Mouse (Mus musculus) midbrain, postnatal 0 days (tissue): ENCODE measurements around the gene Alpk3. TPM values are rescaled to one million over a fixed set of nuclear protein-coding genes. Genes with fewer than 3 reads are reported as not detected.
"Not testable (repeated sequence)": the region's sequence is repeated elsewhere in the genome, so short reads cannot be mapped to it uniquely, and the experiment has no call there.

Experiments used
- ATAC-seq: fragments of 200-750 bp; cut with Nextera tagmentation; 2 replicates; pipeline ENCODE4 v1.8.0; 2017; ENCODE audit warnings: moderate number of reproducible peaks, mild to moderate bottlenecking, moderate TSS enrichment, moderate library complexity; ENCODE audit not compliant: low FRiP score
- DNase-seq: peaks from one replicate; pipeline ENCODE4 v3.0.0-alpha.2; 2015; ENCODE audit warnings: low spot score
- H3K27ac ChIP-seq: fragments of 300-500 bp; sonication (generic); 2 replicates; pipeline ENCODE4 v1.5.1; 2014; ENCODE audit warnings: low read depth, mild to moderate bottlenecking, low read length, mixed read lengths
- H3K27me3 ChIP-seq: fragments of 300-500 bp; sonication (generic); 2 replicates; pipeline ENCODE4 v1.6.1; 2014; ENCODE audit warnings: low read length, control low read depth, mixed read lengths; ENCODE audit not compliant: insufficient read depth
- H3K36me3 ChIP-seq: fragments of 300-500 bp; sonication (generic); 2 replicates; pipeline ENCODE4 v1.6.1; 2014; ENCODE audit warnings: low read length, control low read depth, mixed read lengths; ENCODE audit not compliant: insufficient read depth
- H3K4me1 ChIP-seq: fragments of 300-500 bp; sonication (generic); 2 replicates; pipeline ENCODE4 v1.6.1; 2014; ENCODE audit warnings: mild to moderate bottlenecking, control low read depth, antibody characterized with exemption, low read length, mixed read lengths; ENCODE audit not compliant: insufficient read depth
- H3K4me2 ChIP-seq: fragments of 300-500 bp; sonication (generic); 2 replicates; pipeline ENCODE4 v1.6.1; 2014; ENCODE audit warnings: low read depth, mild to moderate bottlenecking, low read length, mixed read lengths; ENCODE audit not compliant: poor library complexity, severe bottlenecking
- H3K4me3 ChIP-seq: fragments of 300-500 bp; sonication (generic); 2 replicates; pipeline ENCODE4 v1.5.1; 2014; ENCODE audit warnings: low read depth, mild to moderate bottlenecking, low read length, moderate library complexity
- H3K9ac ChIP-seq: fragments of 300-500 bp; sonication (generic); replicated peaks from 2 replicates; pipeline ENCODE4 v1.6.1; 2014; ENCODE audit warnings: mild to moderate bottlenecking, low read length, moderate library complexity, mixed read lengths; ENCODE audit not compliant: poor library complexity, severe bottlenecking
- H3K9me3 ChIP-seq: fragments of 300-500 bp; sonication (generic); 2 replicates; pipeline ENCODE4 v1.6.1; 2016; ENCODE audit warnings: low read length, control low read depth
- CTCF ChIP-seq: IDR thresholded peaks from 2 replicates; pipeline ENCODE4 v1.5.1; 2016; ENCODE audit warnings: antibody characterized with exemption, mild to moderate bottlenecking
- WGBS: fragments of 180-500 bp; shearing (Covaris S2); extraction: QIAGEN DNeasy Blood & Tissue Kit; methylation state at CpG from one replicate; pipeline ENCODE4 v1.1.7; 2014; 5-methylcytosine and 5-hydroxymethylcytosine counted together
- polyA plus RNA-seq: library from polyadenylated mRNA; unstranded; fragments of >200 nt; fragmentation: Nextera tagmentation; extraction: Ambion mirVana; gene quantifications from 2 replicates; pipeline ENCODE4 v1.2.1, GENCODE M21; 2015
- total RNA-seq: library from RNA; depleted of rRNA; stranded (reverse); fragments of >200 nt; gene quantifications from 2 replicates; pipeline ENCODE4 v1.2.3, GENCODE M21; 2014

Gene Alpk3
- total and polyA plus RNA-seq, 2 experiments from 2014 or later, result 0.16 to 0.26 TPM

- no peak for TF ChIP-seq CTCF
- H3K9ac ChIP-seq, result no peak overlapping the region
- H3K27me3 ChIP-seq, result no peaks in the 10 kb centered on the region
- 93% methylated on average over 11 of the region's 11 CpGs for WGBS
- H3K4me2 ChIP-seq, result no peak overlapping the region
- no peak for DNase-seq
- no peak overlapping the region for H3K4me3 ChIP-seq
- no peaks in the 10 kb centered on the region for H3K9me3 ChIP-seq
- no peaks in the 10 kb centered on the region for H3K4me1 ChIP-seq
- ATAC-seq, result no peak
- no peaks in the 10 kb centered on the region for H3K36me3 ChIP-seq
- H3K27ac ChIP-seq, result no peak overlapping the region
Observed at GRCm38 (mm10) chr7:81149759-81150158, 92.4 kb downstream of the Alpk3 start.

GRCm38 (mm10) chr7:81151216-81151615 lies 93.8 kb downstream of the Alpk3 start:
- no peak overlapping the region for H3K4me3 ChIP-seq
- no peaks in the 10 kb centered on the region for H3K27me3 ChIP-seq
- no peak overlapping the region for H3K9ac ChIP-seq
- H3K4me1 ChIP-seq, result no peaks in the 10 kb centered on the region
- no peak for DNase-seq
- TF ChIP-seq CTCF, result no peak
- H3K36me3 ChIP-seq, result no peaks in the 10 kb centered on the region
- H3K4me2 ChIP-seq, result no peak overlapping the region
- 95% methylated on average over 8 of the region's 8 CpGs for WGBS
- H3K27ac ChIP-seq, result no peak overlapping the region
- no peaks in the 10 kb centered on the region for H3K9me3 ChIP-seq
- ATAC-seq, result no peak

- no peak for TF ChIP-seq CTCF
- H3K4me3 ChIP-seq, result no peak overlapping the region
- no peak overlapping the region for H3K27ac ChIP-seq
- H3K9me3 ChIP-seq, result no peaks in the 10 kb centered on the region
- H3K4me2 ChIP-seq, result no peak overlapping the region
- ATAC-seq (no peak), DNase-seq (no peak)
- H3K4me1 ChIP-seq, result no peaks in the 10 kb centered on the region
- 93% methylated on average over 10 of the region's 10 CpGs for WGBS
- no peaks in the 10 kb centered on the region for H3K36me3 ChIP-seq
- H3K9ac ChIP-seq, result no peak overlapping the region
- H3K27me3 ChIP-seq, result no peaks in the 10 kb centered on the region
Observed at GRCm38 (mm10) chr7:81152306-81152705, 94.9 kb downstream of the Alpk3 start.

GRCm38 (mm10) chr7:81152826-81153225 lies 95.4 kb downstream of the Alpk3 start:
- H3K27me3 ChIP-seq, result no peaks in the 10 kb centered on the region
- no peak for ATAC-seq
- no peaks in the 10 kb centered on the region for H3K9me3 ChIP-seq
- H3K4me2 ChIP-seq, result no peak overlapping the region
- no peak for TF ChIP-seq CTCF
- DNase-seq, result no peak
- WGBS, result 87% methylated on average over 7 of the region's 7 CpGs
- H3K4me1 ChIP-seq, result no peaks in the 10 kb centered on the region
- H3K9ac ChIP-seq, result no peak overlapping the region
- no peak overlapping the region for H3K4me3 ChIP-seq
- H3K27ac ChIP-seq, result no peak overlapping the region
- no peaks in the 10 kb centered on the region for H3K36me3 ChIP-seq

GRCm38 (mm10) chr7:81153327-81153726 lies 95.9 kb downstream of the Alpk3 start:
- Histone ChIP-seq H3K27me3 (no peaks in the 10 kb centered on the region), H3K9ac (no peak overlapping the region), H3K27ac (no peak overlapping the region), H3K4me3 (no peak overlapping the region), H3K4me1 (no peaks in the 10 kb centered on the region), H3K9me3 (no peaks in the 10 kb centered on the region), H3K36me3 (no peaks in the 10 kb centered on the region), H3K4me2 (no peak overlapping the region)
- no peak for DNase-seq
- WGBS, result 89% methylated on average over 6 of the region's 6 CpGs
- no peak for ATAC-seq
- no peak for TF ChIP-seq CTCF

- H3K9me3 ChIP-seq, H3K27me3 ChIP-seq, H3K9ac ChIP-seq, ATAC-seq, H3K4me2 ChIP-seq, H3K4me3 ChIP-seq, DNase-seq, H3K27ac ChIP-seq, H3K36me3 ChIP-seq, H3K4me1 ChIP-seq: not testable (repeated sequence)
Observed at GRCm38 (mm10) chr7:81154244-81154643, 96.8 kb downstream of the Alpk3 start.
